Mouse (Mus musculus) CD4-positive, CD25-positive, alpha-beta regulatory T cell, adult 4 months (primary cell): ENCODE data around the gene Gnl3l. TPM values are rescaled to one million over a fixed set of nuclear protein-coding genes. Genes with fewer than 3 reads are reported as not detected.

Source experiments
- ATAC-seq: one replicate; pipeline ENCODE4 v1.8.0; 2017
- polyA plus RNA-seq, 2 experiments: library from polyadenylated mRNA; unstranded; fragments of 100-300 nt; shearing (Covaris generic); gene quantifications; one replicate each; pipeline ENCODE4 v1.2.1; 2017

Gnl3l gene
- polyA plus RNA-seq, 2 experiments from 2014 or later = 21.3 to 31.7 TPM

GRCm38 (mm10) chrX:150956522-150957300 lies 60.4 kb downstream of the Gnl3l start:
- ATAC-seq = peak; percentile 66

- no peak for ATAC-seq
Measured at GRCm38 (mm10) chrX:150956016-150956415, 61.1 kb downstream of the Gnl3l start.

DNA sequence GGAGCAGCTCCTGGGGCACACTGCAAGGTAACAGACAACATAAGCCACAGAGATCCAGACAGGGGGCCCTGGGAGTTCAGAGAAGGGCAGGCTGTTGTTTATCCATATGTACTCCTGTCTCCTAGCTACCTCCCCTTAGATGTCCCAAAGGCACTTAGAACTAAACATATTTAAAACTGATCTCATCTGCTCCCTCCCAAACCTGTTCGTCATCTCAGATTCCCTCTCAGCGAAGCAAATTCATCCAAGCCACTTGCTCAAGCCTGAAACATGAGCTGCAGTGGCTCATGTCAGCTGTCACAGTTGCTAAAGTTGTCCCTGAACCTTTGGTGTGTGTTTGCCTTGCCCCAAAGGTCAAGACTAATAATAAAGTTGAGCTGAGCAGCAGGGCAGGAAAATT lies 61.7 kb downstream of the Gnl3l start:
- ATAC-seq = no peak

DNA sequence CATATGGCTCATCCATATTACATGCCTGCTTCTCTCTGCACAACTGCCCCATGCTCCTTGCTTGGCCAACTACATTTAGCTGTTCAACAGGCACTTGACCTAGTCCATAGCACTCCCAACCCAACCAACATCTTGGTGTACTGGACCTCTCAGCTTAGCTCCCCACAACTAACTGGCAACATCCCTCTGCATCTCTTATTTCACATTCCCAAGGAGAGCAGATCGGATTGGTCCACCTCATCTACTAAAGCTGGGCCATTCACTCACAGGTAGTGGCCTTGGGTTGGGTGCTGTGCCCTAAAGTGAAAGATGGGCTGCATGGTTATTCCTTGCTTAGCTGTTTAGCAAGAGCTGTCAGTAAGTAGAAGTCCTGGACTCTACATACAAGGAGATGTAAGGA lies 62.4 kb downstream of the Gnl3l start:
- ATAC-seq = no peak

Other genes starting within 250 kb of the Gnl3l start
- 10 to 100 TPM; 23.0 to 40.4 TPM for gene Maged2, start 203.0 kb downstream of the Gnl3l start, polyA plus RNA-seq
- not detected for gene Fgd1, start 28.8 kb upstream of the Gnl3l start, polyA plus RNA-seq
- 10 to 100 TPM; 16.2 to 21.0 TPM for gene Tsr2, start 79.2 kb upstream of the Gnl3l start, polyA plus RNA-seq
- under 1 TPM; 0.09 to 0.46 TPM for gene Wnk3, start 180.8 kb upstream of the Gnl3l start, polyA plus RNA-seq